Mouse (Mus musculus) lung, postnatal 0 days (tissue): ENCODE measurements at regions not wholly inside any gene's neighbourhood (a gene's known extent, or its start where the extent isn't known, plus 50 kb on each side); places are given as distances from the start of the nearest gene placed in this dataset.

ENCODE experiments used
- ATAC-seq: fragments of 200-750 bp; cut with Nextera tagmentation; 2 replicates; pipeline ENCODE4 v1.8.0; 2017; ENCODE audit warnings: moderate library complexity
- DNase-seq: peaks from one replicate; pipeline ENCODE4 v3.0.0-alpha.2; 2016; ENCODE audit warnings: low spot score
- H3K27ac ChIP-seq: fragments of 300-500 bp; sonication (generic); 2 replicates; pipeline ENCODE4 v1.5.1; 2014; ENCODE audit warnings: antibody characterized with exemption, mild to moderate bottlenecking, low read length, mixed read lengths
- H3K27me3 ChIP-seq: fragments of 300-500 bp; sonication (generic); replicated peaks from 2 replicates; pipeline ENCODE4 v1.6.1; 2014; ENCODE audit warnings: low read length, mixed read lengths; ENCODE audit not compliant: insufficient read depth
- H3K36me3 ChIP-seq: fragments of 300-500 bp; sonication (generic); 2 replicates; pipeline ENCODE4 v1.6.1; 2014; ENCODE audit warnings: low read length, mixed read lengths; ENCODE audit not compliant: insufficient read depth
- H3K4me1 ChIP-seq: fragments of 300-500 bp; sonication (generic); 2 replicates; pipeline ENCODE4 v1.6.1; 2014; ENCODE audit warnings: antibody characterized with exemption, low read depth, low read length, mixed read lengths; ENCODE audit not compliant: insufficient read depth
- H3K4me2 ChIP-seq: fragments of 300-500 bp; sonication (generic); replicated peaks from 2 replicates; pipeline ENCODE4 v1.6.1; 2014; ENCODE audit warnings: low read depth, mild to moderate bottlenecking, low read length, moderate library complexity, mixed read lengths
- H3K4me3 ChIP-seq: fragments of 300-500 bp; sonication (generic); 2 replicates; pipeline ENCODE4 v1.5.1; 2014; ENCODE audit warnings: low read depth, low read length
- H3K9ac ChIP-seq: fragments of 300-500 bp; sonication (generic); replicated peaks from 2 replicates; pipeline ENCODE4 v1.6.1; 2014; ENCODE audit warnings: low read depth, mild to moderate bottlenecking
- H3K9me3 ChIP-seq: fragments of 300-500 bp; sonication (generic); 2 replicates; pipeline ENCODE4 v1.6.1; 2016; ENCODE audit warnings: low read length, mixed read lengths
- CTCF ChIP-seq: IDR thresholded peaks from 2 replicates; pipeline ENCODE4 v1.5.1; 2016; ENCODE audit warnings: antibody characterized with exemption, mild to moderate bottlenecking
- EP300 ChIP-seq: IDR thresholded peaks from 2 replicates; pipeline ENCODE4 v1.6.1; 2016; ENCODE audit warnings: antibody characterized with exemption, mild to moderate bottlenecking, control low read depth
- WGBS: fragments of 180-500 bp; shearing (Covaris S2); extraction: QIAGEN DNeasy Blood & Tissue Kit; methylation state at CpG from one replicate; pipeline ENCODE4 v1.1.7; 2014; 5-methylcytosine and 5-hydroxymethylcytosine counted together

GRCm38 (mm10) chr8:48895586-48895985, 51.8 kb upstream of the Tenm3 start:
- no peak overlapping the region for H3K4me3 ChIP-seq
- no peaks in the 10 kb centered on the region for H3K9me3 ChIP-seq
- TF ChIP-seq EP300 (no peak), CTCF (no peak)
- ATAC-seq (no peak), DNase-seq (no peak)
- no peak overlapping the region for H3K4me2 ChIP-seq
- no peak overlapping the region for H3K27ac ChIP-seq
- no peak overlapping the region for H3K9ac ChIP-seq
- H3K4me1 ChIP-seq: no peaks in the 10 kb centered on the region
- no peaks in the 10 kb centered on the region for H3K36me3 ChIP-seq
- H3K27me3 ChIP-seq: no peaks in the 10 kb centered on the region
- WGBS: 54% methylated on average over 8 of the region's 8 CpGs
